Mouse (Mus musculus): ENCODE measurements at regions not wholly inside any gene's neighbourhood (a gene's known extent, or its start where the extent isn't known, plus 50 kb on each side); places are given as distances from the start of the nearest gene placed in this dataset.

- TF ChIP-seq CTCF (conservative IDR thresholded peaks at IDR 0.05; ENCODE audit: low read length) (no peak), NANOG (IDR thresholded peaks at IDR 0.05; ENCODE audit: borderline replicate concordance, low read length) (peak; percentile 79; the same call in 1 of the 2 replicates), POU5F1 (IDR thresholded peaks at IDR 0.05; ENCODE audit: borderline replicate concordance, low read length) (no peak)
Measured at GRCm38 (mm10) chr1:18639460-18640300, 374.7 kb upstream of the Defb41 start.

Measured in E14TG2a.4 (cell line).